Mouse (Mus musculus): ENCODE results near the gene Pde6b.

- no peak for TF ChIP-seq POLR2A (IDR thresholded peaks at IDR 0.05; ENCODE audit: insufficient read depth, low read length)
- no peak for TF ChIP-seq CTCF (IDR thresholded peaks at IDR 0.05; ENCODE audit: low read depth, low read length)
Measured at GRCm38 (mm10) chr5:108367871-108368332, 20.3 kb upstream of the Pde6b start, which contains the start of gene Gm42517.

Data from ES-Bruce4 (cell line).